Mouse (Mus musculus) kidney, postnatal 0 days (tissue): Measurements from ENCODE around the gene Rsrc1. TPM values are rescaled to one million over a fixed set of nuclear protein-coding genes. Genes with fewer than 3 reads are reported as not detected.
A peak's percentile ranks its signal among the peaks of the same experiment; 100 is the strongest.

Experiments
- ATAC-seq: fragments of 200-750 bp; cut with Nextera tagmentation; replicated peaks from 2 replicates; pipeline ENCODE4 v1.8.0; 2017; ENCODE audit warnings: low read depth, moderate number of reproducible peaks, moderate TSS enrichment, moderate library complexity; ENCODE audit not compliant: low FRiP score
- DNase-seq: peaks from one replicate; pipeline ENCODE4 v3.0.0-alpha.2; 2016; ENCODE audit warnings: low spot score
- H3K27ac ChIP-seq: fragments of 300-500 bp; sonication (generic); 2 replicates; pipeline ENCODE4 v1.5.1; 2014; ENCODE audit warnings: mild to moderate bottlenecking
- H3K27me3 ChIP-seq: fragments of 300-500 bp; sonication (generic); 2 replicates; pipeline ENCODE4 v1.6.1; 2014; ENCODE audit warnings: low read length, mixed read lengths; ENCODE audit not compliant: insufficient read depth
- H3K36me3 ChIP-seq: fragments of 300-500 bp; sonication (generic); 2 replicates; pipeline ENCODE4 v1.6.1; 2014; ENCODE audit warnings: low read length, mixed read lengths; ENCODE audit not compliant: insufficient read depth
- H3K4me1 ChIP-seq: fragments of 300-500 bp; sonication (generic); replicated peaks from 2 replicates; pipeline ENCODE4 v1.6.1; 2014; ENCODE audit warnings: antibody characterized with exemption, low read length, mixed read lengths; ENCODE audit not compliant: insufficient read depth
- H3K4me2 ChIP-seq: fragments of 300-500 bp; sonication (generic); 2 replicates; pipeline ENCODE4 v1.6.1; 2014; ENCODE audit warnings: mild to moderate bottlenecking, low read length, moderate library complexity, mixed read lengths
- H3K4me3 ChIP-seq: fragments of 300-500 bp; sonication (generic); replicated peaks from 2 replicates; pipeline ENCODE4 v1.5.1; 2014; ENCODE audit warnings: low read depth, low read length
- H3K9ac ChIP-seq: fragments of 300-500 bp; sonication (generic); 2 replicates; pipeline ENCODE4 v1.6.1; 2014; ENCODE audit warnings: low read depth, low read length
- H3K9me3 ChIP-seq: fragments of 300-500 bp; sonication (generic); replicated peaks from 2 replicates; pipeline ENCODE4 v1.6.1; 2016; ENCODE audit warnings: low read length, inconsistent platforms, mixed read lengths
- CTCF ChIP-seq: IDR thresholded peaks from 2 replicates; pipeline ENCODE4 v1.5.1; 2016; ENCODE audit warnings: antibody characterized with exemption, low read depth, mild to moderate bottlenecking, moderate library complexity
- WGBS: fragments of 180-500 bp; shearing (Covaris S2); extraction: QIAGEN DNeasy Blood & Tissue Kit; methylation state at CpG from one replicate; pipeline ENCODE4 v1.1.7; 2014; 5-methylcytosine and 5-hydroxymethylcytosine counted together
- polyA plus RNA-seq: library from polyadenylated mRNA; unstranded; fragments of >200 nt; fragmentation: Nextera tagmentation; extraction: Ambion mirVana; gene quantifications from 2 replicates; pipeline ENCODE4 v1.2.1, GENCODE M21; 2015

Gene Rsrc1
- polyA plus RNA-seq, 1 experiment from 2014 or later, result 26.6 TPM

DNA sequence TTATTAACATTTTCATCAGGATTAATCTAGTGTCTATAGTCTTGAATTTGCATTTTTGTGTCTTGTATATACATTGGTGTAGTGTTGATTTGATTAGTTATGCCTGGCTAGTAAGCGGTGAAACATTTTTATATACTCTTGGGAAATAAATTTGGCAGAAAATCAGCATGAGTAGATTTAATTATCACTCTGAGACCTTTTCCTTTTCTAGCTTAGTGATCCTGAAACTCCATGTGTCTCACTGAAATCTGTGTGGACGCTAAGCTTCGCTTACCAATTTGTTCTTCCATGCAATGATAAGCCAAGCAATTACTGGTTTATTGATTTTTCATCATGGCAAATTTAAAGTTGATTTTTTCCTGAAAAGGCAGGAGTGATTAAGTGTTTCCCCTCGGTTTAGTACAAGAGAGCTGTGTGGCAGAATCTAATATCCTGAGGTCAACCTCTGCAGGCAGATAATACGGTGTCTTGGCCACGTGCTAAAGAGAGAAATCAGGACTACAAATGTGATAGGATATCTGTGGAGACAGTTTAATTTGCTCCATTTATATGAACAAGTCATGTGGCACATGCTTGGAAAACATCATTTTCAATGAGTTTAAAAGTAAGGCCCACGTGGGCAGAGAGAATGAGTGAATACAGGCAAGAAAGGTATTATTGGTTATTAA lies 328.6 kb downstream of the Rsrc1 start:
- no peak overlapping the region for H3K4me2 ChIP-seq
- no peak overlapping the region for H3K27ac ChIP-seq
- WGBS, result 51% methylated on average over 7 of the region's 7 CpGs
- no peaks in the 10 kb centered on the region for H3K27me3 ChIP-seq
- no peak overlapping the region for H3K4me3 ChIP-seq
- no peaks in the 10 kb centered on the region for H3K36me3 ChIP-seq
- DNase-seq, result no peak
- H3K4me1 ChIP-seq, result no peaks in the 10 kb centered on the region
- no peak for ATAC-seq
- no peaks in the 10 kb centered on the region for H3K9me3 ChIP-seq
- no peak overlapping the region for H3K9ac ChIP-seq
- no peak for TF ChIP-seq CTCF

DNA sequence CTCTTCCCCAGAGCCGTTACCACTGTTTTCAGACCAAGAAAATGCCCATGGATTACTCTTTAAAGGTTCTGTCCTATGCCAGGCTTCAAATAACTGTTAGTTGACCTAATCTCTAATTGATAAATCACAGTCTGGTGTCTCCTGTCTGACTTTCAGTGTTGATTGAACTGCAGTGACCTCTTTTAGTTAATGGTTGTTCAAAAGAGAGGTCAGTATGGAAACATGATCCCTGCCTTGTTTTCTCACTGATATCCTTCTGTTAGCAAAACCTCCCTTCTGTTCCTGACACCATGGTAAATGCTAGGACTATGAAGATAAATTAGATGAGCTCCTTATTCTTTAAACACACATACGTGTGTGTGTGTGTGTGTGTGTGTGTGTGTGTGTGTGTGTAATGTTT lies 330.2 kb downstream of the Rsrc1 start:
- Histone ChIP-seq H3K27ac (no peak overlapping the region), H3K9me3 (no peaks in the 10 kb centered on the region), H3K9ac (no peak overlapping the region), H3K27me3 (no peaks in the 10 kb centered on the region), H3K4me1 (no peaks in the 10 kb centered on the region), H3K4me2 (no peak overlapping the region), H3K36me3 (no peaks in the 10 kb centered on the region), H3K4me3 (no peak overlapping the region)
- WGBS, result 42% methylated on average over 2 of the region's 2 CpGs
- DNase-seq (peak; percentile 9), ATAC-seq (no peak; the same call in 1 of the 2 replicates)
- no peak for TF ChIP-seq CTCF

DNA sequence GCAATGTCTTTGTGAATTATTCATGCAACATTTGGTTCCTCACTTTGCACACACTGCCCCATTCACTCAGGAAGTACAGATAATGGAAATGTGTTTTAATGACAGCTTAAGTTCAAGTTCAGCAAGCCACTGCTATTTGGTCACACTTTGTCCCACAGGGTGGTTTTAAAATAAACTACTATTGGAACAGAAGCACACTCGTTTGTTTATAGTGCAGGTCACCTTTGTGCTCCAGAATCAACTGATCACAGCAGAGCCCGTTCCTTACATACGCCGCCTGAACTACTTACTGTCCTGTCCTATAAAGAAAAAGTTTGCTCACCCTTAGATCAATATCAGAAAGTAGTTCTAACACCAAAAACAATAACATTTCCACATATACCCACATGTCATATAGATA lies 341.2 kb downstream of the Rsrc1 start:
- Histone ChIP-seq H3K4me2 (no peak overlapping the region), H3K4me3 (no peak overlapping the region), H3K27me3 (no peaks in the 10 kb centered on the region), H3K27ac (no peak overlapping the region), H3K36me3 (no peaks in the 10 kb centered on the region), H3K9ac (no peak overlapping the region), H3K9me3 (no peaks in the 10 kb centered on the region), H3K4me1 (no peaks in the 10 kb centered on the region)
- WGBS, result 70% methylated on average over 4 of the region's 4 CpGs
- DNase-seq (no peak), ATAC-seq (no peak)
- TF ChIP-seq CTCF, result no peak

DNA sequence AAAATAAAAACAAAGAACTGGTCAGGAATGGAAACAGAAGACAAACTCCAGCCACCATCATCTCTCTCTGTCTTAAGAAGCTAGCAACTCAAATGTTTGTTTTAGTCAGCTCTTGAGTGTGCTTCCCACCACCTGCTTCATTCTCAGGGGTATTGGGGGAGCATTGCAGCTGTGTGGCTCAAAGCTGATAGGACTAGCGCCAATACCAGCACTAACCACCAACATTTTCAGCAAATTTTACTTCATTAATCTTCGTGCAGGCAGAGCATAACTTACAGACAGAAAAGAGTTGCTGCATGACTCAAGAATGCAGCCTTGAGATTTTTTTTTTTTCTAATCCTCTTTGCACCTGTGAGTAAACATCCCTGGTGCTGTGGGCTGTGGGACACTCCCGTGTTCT lies 358.4 kb downstream of the Rsrc1 start:
- ATAC-seq (no peak), DNase-seq (no peak)
- 61% methylated on average over 3 of the region's 3 CpGs for WGBS
- Histone ChIP-seq H3K4me2 (no peak overlapping the region), H3K4me3 (no peak overlapping the region), H3K36me3 (no peaks in the 10 kb centered on the region), H3K27me3 (no peaks in the 10 kb centered on the region), H3K9me3 (no peaks in the 10 kb centered on the region), H3K4me1 (no peaks in the 10 kb centered on the region), H3K27ac (no peak overlapping the region), H3K9ac (no peak overlapping the region)
- TF ChIP-seq CTCF, result no peak

DNA sequence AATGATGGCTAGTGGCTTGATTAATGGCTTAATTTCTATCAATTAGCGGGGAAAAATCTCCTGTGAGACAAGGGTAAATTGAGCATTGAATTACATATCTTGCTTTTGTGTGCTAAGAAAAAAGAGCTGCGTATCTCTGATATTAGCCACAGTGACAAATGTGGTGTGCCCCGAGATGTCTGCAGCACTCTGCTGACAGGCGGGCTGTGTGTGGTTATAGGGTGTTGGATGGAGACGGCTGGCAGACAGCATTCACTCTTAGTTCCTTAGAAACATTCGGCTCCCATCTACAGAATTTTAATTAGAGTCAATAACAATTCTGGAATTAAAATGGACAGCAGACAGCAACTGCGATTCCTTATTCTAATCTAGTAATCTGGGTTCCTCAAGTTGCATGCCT lies 359.7 kb downstream of the Rsrc1 start:
- Histone ChIP-seq H3K36me3 (no peaks in the 10 kb centered on the region), H3K27ac (no peak overlapping the region), H3K9ac (no peak overlapping the region), H3K4me1 (no peaks in the 10 kb centered on the region), H3K4me3 (no peak overlapping the region), H3K27me3 (no peaks in the 10 kb centered on the region), H3K4me2 (no peak overlapping the region), H3K9me3 (no peaks in the 10 kb centered on the region)
- DNase-seq (no peak), ATAC-seq (no peak)
- TF ChIP-seq CTCF, result no peak
- WGBS, result 85% methylated on average over 7 of the region's 7 CpGs

DNA sequence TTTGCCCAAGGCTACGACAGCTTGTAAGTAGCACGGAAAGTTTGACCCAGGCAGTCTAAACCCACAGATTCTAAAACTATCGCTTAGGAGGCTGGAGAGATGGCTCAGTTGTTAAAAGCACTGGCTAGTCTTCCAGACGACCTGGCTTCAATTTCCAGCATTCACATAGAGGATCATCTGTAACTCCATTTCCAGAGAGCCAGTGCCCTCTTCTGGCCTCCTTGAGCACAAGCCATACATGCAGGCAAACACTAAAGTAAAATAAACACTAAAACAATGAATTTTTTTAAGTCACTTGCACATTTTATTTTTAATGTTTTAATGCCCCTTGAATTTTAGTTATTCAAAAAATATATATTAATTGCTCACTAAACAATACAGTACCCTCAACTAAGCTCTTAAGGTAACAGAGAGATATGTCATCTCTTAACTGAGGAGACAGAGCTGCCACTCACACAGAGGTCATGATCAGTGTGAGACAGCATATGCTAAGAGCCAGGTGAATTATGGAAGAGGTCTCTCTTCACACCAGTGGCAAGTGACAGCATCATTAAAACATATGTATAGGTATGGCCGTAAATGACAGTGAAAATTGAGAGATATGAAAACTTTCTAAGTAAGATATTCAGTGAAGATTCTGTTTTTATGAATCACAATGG lies 361.9 kb downstream of the Rsrc1 start:
- WGBS, result 59% methylated on average over 5 of the region's 5 CpGs
- H3K4me1 ChIP-seq, result no peaks in the 10 kb centered on the region
- no peak overlapping the region for H3K4me3 ChIP-seq
- ATAC-seq (no peak), DNase-seq (peak; percentile 30)
- no peaks in the 10 kb centered on the region for H3K27me3 ChIP-seq
- H3K27ac ChIP-seq, result no peak overlapping the region
- no peaks in the 10 kb centered on the region for H3K9me3 ChIP-seq
- peak; percentile 63 for TF ChIP-seq CTCF
- H3K36me3 ChIP-seq, result no peaks in the 10 kb centered on the region
- H3K9ac ChIP-seq, result no peak overlapping the region
- no peak overlapping the region for H3K4me2 ChIP-seq
